Mouse (Mus musculus): ENCODE results near the gene Arsb.

DNA sequence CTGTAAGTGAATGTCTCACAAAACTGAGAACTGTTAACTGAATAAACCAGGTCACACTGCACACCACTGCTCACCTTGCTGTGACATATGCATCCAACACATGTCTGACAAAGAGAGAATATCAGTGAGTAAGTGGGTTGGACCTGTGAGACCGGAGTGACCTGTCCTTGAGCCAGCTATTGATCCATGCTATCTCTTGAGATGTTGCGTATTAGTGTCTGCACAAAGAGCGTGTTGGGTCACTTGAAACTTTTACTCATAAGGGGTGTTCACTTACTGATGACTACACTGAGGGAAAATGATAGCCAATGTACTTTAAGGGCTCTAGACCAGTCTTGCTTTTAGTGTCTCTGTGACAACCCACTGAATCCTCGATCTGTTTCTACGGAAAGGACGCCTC, 42.7 kb downstream of the Arsb start:
- TF ChIP-seq CTCF (IDR thresholded peaks at IDR 0.05; ENCODE audit: low read depth, low read length): no peak
- TF ChIP-seq POLR2A (IDR thresholded peaks at IDR 0.05; ENCODE audit: extremely low read depth, insufficient read depth, low read length): no peak
